Comparison of ENCODE assay signal across 19 mouse cellular contexts in genomic region chr7:143162051-143162450, GRCm38 (mm10). TPM values are rescaled to one million over a fixed set of nuclear protein-coding genes. Genes with fewer than 3 reads are reported as not detected.
"Had no signal": no experiment of that assay in that cellular context is flagged by ENCODE, and none has a peak within 500 bp of the region (broad histone marks: within the 10 kb centered on the region; RNA-seq: fewer than 3 reads in every experiment).

No protein-coding gene starts in this region.

- H3K27ac ChIP-seq: midbrain, embryonic 10.5 days; midbrain, embryonic 12.5 days; neural tube, embryonic 13.5 days; neural tube, embryonic 15.5 days had no signal

- H3K4me2 ChIP-seq: lung, embryonic 14.5 days; midbrain, embryonic 12.5 days; neural tube, embryonic 13.5 days; neural tube, embryonic 15.5 days had no signal

- ATAC-seq: midbrain, embryonic 16.5 days had no signal

- H3K27me3 ChIP-seq: midbrain, embryonic 12.5 days; neural tube, embryonic 13.5 days; neural tube, embryonic 15.5 days had no signal

- DNase-seq: lung, embryonic 14.5 days; lung, postnatal 10 days; lung, postnatal 4 days; midbrain, embryonic 14.5 days; retina, postnatal 1 day; right cerebral cortex, adult 18-20 months; right cerebral cortex, postnatal 25 days; right cerebral cortex, postnatal 4 days; spleen, adult 18-20 months; thymus, adult 18-20 months; thymus, postnatal 14 days; thymus, postnatal 36 days had no signal

- H3K36me3 ChIP-seq: midbrain, embryonic 10.5 days; midbrain, embryonic 12.5 days; neural tube, embryonic 13.5 days; neural tube, embryonic 15.5 days had no signal

- H3K9ac ChIP-seq: lung, embryonic 14.5 days; midbrain, embryonic 12.5 days; neural tube, embryonic 13.5 days; neural tube, embryonic 15.5 days had no signal

- H3K4me3 ChIP-seq: midbrain, embryonic 10.5 days; midbrain, embryonic 12.5 days; myocyte; neural tube, embryonic 13.5 days; neural tube, embryonic 15.5 days had no signal

- H3K9me3 ChIP-seq: midbrain, embryonic 10.5 days; midbrain, embryonic 12.5 days; neural tube, embryonic 13.5 days; neural tube, embryonic 15.5 days had no signal

RNA-seq across cellular contexts. Expression of gene Kcnq1, which starts 55.9 kb away (rescaled TPM):
- total RNA-seq: megakaryocyte, adult 5-6 weeks had no signal
